Mouse (Mus musculus): ENCODE measurements around the gene Gm45140. TPM values are rescaled to one million over a fixed set of nuclear protein-coding genes. Genes with fewer than 3 reads are reported as not detected.

Gene Gm45140
- polyA plus RNA-seq, 1 experiment from 2014 or later: 3.0 TPM

- no peak overlapping the region for H3K27ac ChIP-seq
- WGBS: 72% methylated on average over 4 of the region's 4 CpGs
- no peaks in the 10 kb centered on the region for H3K27me3 ChIP-seq
- no peak for ATAC-seq (ENCODE audit: insufficient number of reproducible peaks, low FRiP score, low TSS enrichment, low read depth)
- no peaks in the 10 kb centered on the region for H3K9me3 ChIP-seq
- H3K9ac ChIP-seq: no peak overlapping the region
- H3K4me3 ChIP-seq: no peak overlapping the region
- H3K4me1 ChIP-seq: no peaks in the 10 kb centered on the region
- H3K4me2 ChIP-seq: no peak overlapping the region
- no peaks in the 10 kb centered on the region for H3K36me3 ChIP-seq
These were observed 72.0 kb downstream of the Gm45140 start for GRCm38 (mm10) chr6:87763376-87764280.

GRCm38 (mm10) chr6:87762161-87762560, 73.4 kb downstream of the Gm45140 start:
- Histone ChIP-seq H3K27ac (no peak overlapping the region), H3K9me3 (no peaks in the 10 kb centered on the region), H3K4me1 (no peaks in the 10 kb centered on the region), H3K9ac (no peak overlapping the region), H3K4me2 (no peak overlapping the region), H3K4me3 (no peak overlapping the region), H3K27me3 (no peaks in the 10 kb centered on the region), H3K36me3 (no peaks in the 10 kb centered on the region)
- 79% methylated on average over 5 of the region's 5 CpGs for WGBS
- ATAC-seq (ENCODE audit: insufficient number of reproducible peaks, low FRiP score, low TSS enrichment, low read depth): no peak

- Histone ChIP-seq H3K9ac (no peak overlapping the region), H3K4me2 (no peak overlapping the region), H3K36me3 (no peaks in the 10 kb centered on the region), H3K27me3 (no peaks in the 10 kb centered on the region), H3K27ac (no peak overlapping the region), H3K4me1 (no peaks in the 10 kb centered on the region), H3K9me3 (no peaks in the 10 kb centered on the region), H3K4me3 (no peak overlapping the region)
- WGBS: 63% methylated on average over 3 of the region's 3 CpGs
- ATAC-seq (ENCODE audit: insufficient number of reproducible peaks, low FRiP score, low TSS enrichment, low read depth): no peak
These were observed 75.7 kb downstream of the Gm45140 start for GRCm38 (mm10) chr6:87759850-87760249.

- Histone ChIP-seq H3K27me3 (no peaks in the 10 kb centered on the region), H3K27ac (no peak overlapping the region), H3K4me1 (no peaks in the 10 kb centered on the region), H3K4me2 (no peak overlapping the region), H3K9ac (no peak overlapping the region), H3K4me3 (no peak overlapping the region), H3K36me3 (no peaks in the 10 kb centered on the region), H3K9me3 (no peaks in the 10 kb centered on the region)
- ATAC-seq (ENCODE audit: insufficient number of reproducible peaks, low FRiP score, low TSS enrichment, low read depth): no peak
- 76% methylated on average over 3 of the region's 3 CpGs for WGBS
These were observed 76.2 kb downstream of the Gm45140 start for GRCm38 (mm10) chr6:87759404-87759803.

GRCm38 (mm10) chr6:87756896-87757295, 78.7 kb downstream of the Gm45140 start:
- H3K4me2 ChIP-seq: no peak overlapping the region
- no peaks in the 10 kb centered on the region for H3K9me3 ChIP-seq
- no peak overlapping the region for H3K9ac ChIP-seq
- H3K27ac ChIP-seq: no peak overlapping the region
- no peak overlapping the region for H3K4me3 ChIP-seq
- no peaks in the 10 kb centered on the region for H3K4me1 ChIP-seq
- 84% methylated on average over 8 of the region's 8 CpGs for WGBS
- no peaks in the 10 kb centered on the region for H3K27me3 ChIP-seq
- ATAC-seq (ENCODE audit: insufficient number of reproducible peaks, low FRiP score, low TSS enrichment, low read depth): no peak
- H3K36me3 ChIP-seq: no peaks in the 10 kb centered on the region

GRCm38 (mm10) chr6:87755196-87755595, 80.4 kb downstream of the Gm45140 start:
- WGBS: 78% methylated on average over 4 of the region's 4 CpGs
- H3K27me3 ChIP-seq: no peaks in the 10 kb centered on the region
- ATAC-seq (ENCODE audit: insufficient number of reproducible peaks, low FRiP score, low TSS enrichment, low read depth): no peak

GRCm38 (mm10) chr6:87751574-87751973, 84.0 kb downstream of the Gm45140 start:
- Histone ChIP-seq H3K36me3 (no peaks in the 10 kb centered on the region), H3K9me3 (no peaks in the 10 kb centered on the region), H3K4me3 (no peak overlapping the region), H3K27me3 (no peaks in the 10 kb centered on the region), H3K4me1 (peaks cover 5% of the 10 kb centered on the region), H3K9ac (no peak overlapping the region), H3K4me2 (no peak overlapping the region), H3K27ac (no peak overlapping the region)
- WGBS: 77% methylated on average over 6 of the region's 6 CpGs
- no peak for ATAC-seq (ENCODE audit: insufficient number of reproducible peaks, low FRiP score, low TSS enrichment, low read depth)

More at GRCm38 (mm10) chr6:87755196-87755595, 80.4 kb downstream of the Gm45140 start:
- no peaks in the 10 kb centered on the region for H3K9me3 ChIP-seq
- H3K36me3 ChIP-seq: no peaks in the 10 kb centered on the region
- no peak overlapping the region for H3K27ac ChIP-seq
- H3K4me3 ChIP-seq: no peak overlapping the region
- no peak overlapping the region for H3K4me2 ChIP-seq
- no peaks in the 10 kb centered on the region for H3K4me1 ChIP-seq
- no peak overlapping the region for H3K9ac ChIP-seq

GRCm38 (mm10) chr6:87750184-87750910, 85.2 kb downstream of the Gm45140 start:
- no peak for ATAC-seq (ENCODE audit: insufficient number of reproducible peaks, low FRiP score, low TSS enrichment, low read depth)
- 82% methylated on average over 8 of the region's 8 CpGs for WGBS

GRCm38 (mm10) chr6:87748531-87748930, 87.1 kb downstream of the Gm45140 start:
- Histone ChIP-seq H3K4me2 (no peak overlapping the region), H3K9me3 (no peaks in the 10 kb centered on the region), H3K4me1 (peaks cover 5% of the 10 kb centered on the region), H3K27me3 (no peaks in the 10 kb centered on the region), H3K4me3 (no peak overlapping the region), H3K9ac (no peak overlapping the region), H3K36me3 (no peaks in the 10 kb centered on the region), H3K27ac (no peak overlapping the region)
- ATAC-seq (ENCODE audit: insufficient number of reproducible peaks, low FRiP score, low TSS enrichment, low read depth): no peak
- 84% methylated on average over 6 of the region's 6 CpGs for WGBS

More at GRCm38 (mm10) chr6:87750184-87750910, 85.2 kb downstream of the Gm45140 start:
- H3K27me3 ChIP-seq: no peaks in the 10 kb centered on the region
- no peak overlapping the region for H3K4me3 ChIP-seq
- no peaks in the 10 kb centered on the region for H3K9me3 ChIP-seq
- H3K27ac ChIP-seq: no peak overlapping the region
- H3K4me1 ChIP-seq: peaks cover 5% of the 10 kb centered on the region
- no peak overlapping the region for H3K9ac ChIP-seq
- no peaks in the 10 kb centered on the region for H3K36me3 ChIP-seq
- no peak overlapping the region for H3K4me2 ChIP-seq

GRCm38 (mm10) chr6:87748078-87748477, 87.5 kb downstream of the Gm45140 start:
- H3K9ac ChIP-seq: no peak overlapping the region
- H3K36me3 ChIP-seq: no peaks in the 10 kb centered on the region
- no peak overlapping the region for H3K27ac ChIP-seq
- no peaks in the 10 kb centered on the region for H3K9me3 ChIP-seq
- ATAC-seq (ENCODE audit: insufficient number of reproducible peaks, low FRiP score, low TSS enrichment, low read depth): no peak
- no peak overlapping the region for H3K4me3 ChIP-seq
- no peak overlapping the region for H3K4me2 ChIP-seq
- peaks cover 5% of the 10 kb centered on the region for H3K4me1 ChIP-seq
- WGBS: 87% methylated on average over 2 of the region's 2 CpGs
- no peaks in the 10 kb centered on the region for H3K27me3 ChIP-seq

GRCm38 (mm10) chr6:87746849-87747248, 88.7 kb downstream of the Gm45140 start:
- peaks cover 5% of the 10 kb centered on the region for H3K4me1 ChIP-seq
- H3K27me3 ChIP-seq: no peaks in the 10 kb centered on the region
- H3K9me3 ChIP-seq: no peaks in the 10 kb centered on the region
- H3K36me3 ChIP-seq: no peaks in the 10 kb centered on the region
- ATAC-seq (ENCODE audit: insufficient number of reproducible peaks, low FRiP score, low TSS enrichment, low read depth): no peak; the same call in 1 of the 2 replicates
- WGBS: 57% methylated on average over 2 of the region's 2 CpGs
- 0 out of 2 replicates have a peak overlapping the region, but pooled peaks have one; percentile 22 for H3K27ac ChIP-seq
- H3K4me2 ChIP-seq: no peak overlapping the region
- no peak overlapping the region for H3K9ac ChIP-seq
- no peak overlapping the region for H3K4me3 ChIP-seq

GRCm38 (mm10) chr6:87746059-87746458, 89.5 kb downstream of the Gm45140 start:
- WGBS: 53% methylated on average over 3 of the region's 3 CpGs
- no peaks in the 10 kb centered on the region for H3K27me3 ChIP-seq
- H3K4me2 ChIP-seq: no peak overlapping the region
- H3K4me1 ChIP-seq: peaks cover 5% of the 10 kb centered on the region
- no peaks in the 10 kb centered on the region for H3K36me3 ChIP-seq
- no peak overlapping the region for H3K4me3 ChIP-seq
- ATAC-seq (ENCODE audit: insufficient number of reproducible peaks, low FRiP score, low TSS enrichment, low read depth): no peak
- H3K27ac ChIP-seq: no peak overlapping the region
- H3K9me3 ChIP-seq: no peaks in the 10 kb centered on the region
- no peak overlapping the region for H3K9ac ChIP-seq

Measured in limb, embryonic 15.5 days (tissue).